Mouse (Mus musculus) erythroid progenitor cell, adult 5-6 weeks (primary cell): ENCODE measurements around the gene Mamdc2. TPM values are rescaled to one million over a fixed set of nuclear protein-coding genes. Genes with fewer than 3 reads are reported as not detected.

Experiments used
- ATAC-seq: replicated peaks from 2 replicates; pipeline ENCODE4 v1.8.0; 2016; ENCODE audit warnings: moderate number of reproducible peaks, mild to moderate bottlenecking, moderate TSS enrichment, inconsistent platforms; ENCODE audit not compliant: poor library complexity, low FRiP score, severe bottlenecking
- total RNA-seq, 2 experiments: library from RNA; stranded (forward) in 1 of 2; stranded (reverse) in 1 of 2; fragments of 150-400 nt in 1 of 2; fragments of 186-747, 209-891 nt in 1 of 2; gene quantifications; 2 replicates each; pipeline versions ENCODE4 v1.2.3 to v1.2.4; 2015 to 2017; ENCODE audit warnings: low replicate concordance in 2 of 2

Gene Mamdc2
- total RNA-seq, 2 experiments from 2014 or later = not detected

DNA sequence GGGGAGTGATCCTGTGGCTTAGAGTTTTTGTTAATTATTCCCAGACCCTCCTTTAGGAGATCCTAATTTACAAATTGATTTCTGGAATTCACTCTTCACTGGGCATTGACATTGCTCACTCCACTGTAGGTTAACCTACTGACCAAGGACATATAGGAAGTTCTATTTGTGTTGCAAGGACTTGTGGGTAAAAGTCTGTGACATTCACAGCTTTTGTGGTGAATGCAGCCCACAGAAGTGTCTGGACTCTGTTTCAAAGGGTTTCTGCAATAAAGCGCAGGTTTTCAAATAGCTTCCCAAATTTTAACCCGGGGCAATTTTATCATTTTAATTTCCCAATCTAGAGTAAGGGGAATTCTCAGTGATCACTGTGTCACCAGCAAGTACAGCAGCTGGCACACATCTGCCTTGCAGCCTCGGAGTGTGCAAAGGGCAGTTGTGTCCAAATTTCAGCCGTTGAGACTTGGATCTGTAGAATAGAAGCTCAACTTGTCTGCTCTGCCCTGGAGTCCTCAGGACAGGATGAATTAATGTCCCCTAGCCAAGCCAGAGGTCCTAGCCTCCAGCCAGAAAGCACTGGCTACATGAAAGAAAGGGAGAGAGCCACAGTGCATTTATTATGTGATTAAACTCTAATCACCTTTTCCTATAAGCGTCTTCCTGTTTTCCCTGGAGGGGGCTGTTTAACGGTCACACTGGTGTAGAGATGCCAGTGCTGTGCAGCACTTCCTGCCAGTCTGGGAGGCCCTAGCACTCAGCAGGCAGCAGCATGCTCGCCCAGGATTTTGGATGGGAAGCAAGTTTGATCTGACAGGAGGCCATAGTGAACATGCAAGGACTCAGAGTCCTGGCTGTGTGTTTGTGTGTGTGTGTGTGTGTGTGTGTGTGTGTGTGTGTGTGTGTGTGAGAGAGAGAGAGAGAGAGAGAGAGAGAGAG, 3.1 kb downstream of the Mamdc2 start:
- no peak for ATAC-seq

DNA sequence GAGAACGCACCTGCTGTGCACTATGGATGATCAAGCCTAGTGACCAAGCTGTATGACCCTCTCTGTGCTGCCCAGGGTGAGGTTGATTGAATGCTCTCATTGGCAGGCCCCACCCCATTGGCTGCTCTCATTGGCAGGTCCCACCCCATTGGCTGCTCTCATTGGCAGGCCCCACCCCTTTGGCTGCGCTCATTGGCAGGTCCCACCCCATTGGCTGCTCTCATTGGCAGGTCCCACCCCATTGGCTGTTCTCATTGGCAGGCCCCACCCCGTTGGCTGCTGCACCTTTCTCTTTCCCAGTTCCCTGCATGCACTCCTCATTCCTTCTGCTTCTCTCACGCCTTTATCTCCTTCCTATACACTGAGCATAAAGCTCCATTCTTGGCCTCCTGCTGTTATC, 12.5 kb downstream of the Mamdc2 start:
- no peak for ATAC-seq

DNA sequence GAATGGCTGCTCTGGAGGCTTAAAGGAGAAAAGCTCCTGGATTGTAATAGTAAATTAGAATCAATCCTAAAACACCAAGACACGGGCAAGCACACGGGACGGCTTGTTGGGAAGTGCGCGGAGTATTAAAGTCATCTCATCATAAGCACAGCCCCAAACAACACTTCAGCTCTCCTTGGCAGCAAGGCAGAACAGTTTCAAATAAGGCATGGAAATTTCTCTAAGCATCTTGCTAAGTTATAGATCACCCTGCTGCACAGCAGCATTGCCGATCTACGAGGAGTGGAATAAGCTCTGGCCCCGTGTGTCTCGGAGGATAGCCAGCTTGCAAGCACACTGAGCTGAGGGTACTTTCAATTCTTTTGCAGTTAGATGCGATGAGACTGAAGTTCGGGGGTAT, 13.8 kb downstream of the Mamdc2 start:
- no peak for ATAC-seq

DNA sequence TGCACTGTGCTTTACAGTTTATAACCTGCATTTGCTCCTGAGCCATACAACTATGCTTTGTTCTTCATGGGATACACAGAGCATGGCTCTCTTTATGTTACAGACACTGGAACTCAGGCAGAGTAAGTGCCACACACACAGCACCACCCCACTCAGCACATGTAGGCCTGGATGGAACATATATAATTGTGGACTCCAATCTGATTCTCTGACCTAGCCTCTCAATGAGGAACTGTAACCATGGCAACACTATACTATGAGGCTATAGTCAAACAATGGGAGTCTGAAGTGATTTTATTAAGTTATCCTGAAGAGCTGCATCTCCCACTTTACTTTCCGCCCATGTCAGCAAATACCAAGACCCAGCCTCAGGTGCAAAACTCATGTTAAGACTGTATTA, 30.6 kb downstream of the Mamdc2 start:
- no peak for ATAC-seq

DNA sequence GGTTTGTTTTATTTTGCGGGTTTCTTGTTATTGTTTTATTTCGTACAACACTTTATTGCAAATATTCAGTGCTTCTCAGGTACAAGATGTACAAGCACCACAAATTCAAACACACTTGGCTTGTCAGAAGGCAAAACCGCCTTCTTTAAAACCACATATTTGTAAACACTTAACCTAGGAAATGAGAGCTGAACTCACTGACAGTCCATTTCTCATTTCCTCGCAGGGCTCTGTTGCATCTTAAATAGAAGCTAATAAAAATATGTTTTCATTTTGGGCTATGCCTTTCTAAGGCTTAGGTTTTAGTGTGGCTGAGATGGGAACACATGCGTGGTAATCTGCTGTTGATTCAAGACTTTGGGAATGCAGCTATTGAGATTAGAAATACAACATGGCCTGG, 37.4 kb downstream of the Mamdc2 start:
- no peak for ATAC-seq

DNA sequence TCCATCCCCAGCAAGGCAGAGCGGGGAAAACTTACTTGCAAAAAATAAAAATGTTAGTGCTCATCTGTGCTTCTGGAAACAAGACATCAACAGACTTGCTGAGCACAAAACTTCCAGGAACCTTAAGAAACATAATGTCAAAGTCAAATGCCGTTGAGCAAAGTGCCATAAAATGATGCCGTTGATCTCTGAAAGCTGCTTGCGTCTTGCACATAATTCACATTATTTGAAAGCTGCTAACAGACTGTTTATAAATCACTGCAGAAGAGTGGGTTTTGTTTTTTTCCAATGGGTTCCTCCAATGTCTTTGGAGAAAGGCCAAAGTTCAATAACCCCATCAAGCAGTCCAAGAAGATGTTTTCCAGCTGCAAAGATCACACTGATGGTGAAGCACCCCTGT, 37.9 kb downstream of the Mamdc2 start:
- no peak for ATAC-seq

DNA sequence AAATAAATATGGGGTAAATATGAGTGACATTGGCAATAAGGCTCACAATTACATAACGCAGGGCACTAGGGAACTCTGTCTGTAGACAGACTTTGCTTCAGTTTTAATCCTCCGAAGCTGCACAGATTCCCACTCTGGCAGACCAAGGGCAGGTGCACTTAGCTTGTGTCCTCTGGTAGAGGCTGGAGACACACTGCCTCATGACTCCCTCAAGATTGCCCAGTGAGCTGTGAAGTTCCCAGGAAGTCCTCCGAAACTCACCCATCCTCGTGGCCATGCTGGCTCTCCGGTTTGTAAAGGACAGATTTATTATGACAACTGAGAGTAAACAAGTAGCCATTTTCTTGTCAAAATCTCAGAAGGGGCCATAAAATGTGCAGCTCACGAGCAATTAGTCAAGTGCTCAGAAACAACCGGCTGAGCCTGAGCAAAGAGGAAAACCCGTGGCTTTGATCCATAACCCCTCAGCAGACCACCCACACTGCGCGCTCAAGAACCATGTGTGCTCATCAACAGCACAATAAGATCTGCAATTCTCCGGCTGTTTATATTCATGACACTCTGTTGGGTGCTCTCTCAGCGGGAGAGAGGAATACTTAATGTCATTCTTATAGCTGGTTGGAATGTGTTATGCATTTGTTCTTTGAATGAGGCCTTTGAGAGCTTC, 46.6 kb downstream of the Mamdc2 start:
- ATAC-seq = no peak

DNA sequence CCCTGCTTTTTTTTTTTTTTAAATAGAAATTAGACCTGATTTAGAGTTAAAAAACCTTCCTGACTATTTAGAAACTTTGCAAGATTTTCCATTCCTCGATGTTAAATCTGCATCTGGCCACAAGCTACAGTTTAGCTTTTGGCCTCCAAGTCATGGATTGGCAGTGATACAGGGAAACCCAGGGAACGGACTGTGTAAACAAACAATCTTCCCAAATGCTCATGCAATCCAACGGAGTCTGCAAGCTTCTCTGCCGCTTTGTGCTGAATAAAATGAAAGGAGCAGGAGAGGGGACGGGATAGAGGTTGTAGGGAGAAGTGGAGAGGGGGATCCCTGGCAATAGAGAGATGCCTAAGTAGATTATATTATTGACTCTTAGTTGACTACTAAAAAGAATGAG, 47.8 kb downstream of the Mamdc2 start:
- no peak for ATAC-seq

DNA sequence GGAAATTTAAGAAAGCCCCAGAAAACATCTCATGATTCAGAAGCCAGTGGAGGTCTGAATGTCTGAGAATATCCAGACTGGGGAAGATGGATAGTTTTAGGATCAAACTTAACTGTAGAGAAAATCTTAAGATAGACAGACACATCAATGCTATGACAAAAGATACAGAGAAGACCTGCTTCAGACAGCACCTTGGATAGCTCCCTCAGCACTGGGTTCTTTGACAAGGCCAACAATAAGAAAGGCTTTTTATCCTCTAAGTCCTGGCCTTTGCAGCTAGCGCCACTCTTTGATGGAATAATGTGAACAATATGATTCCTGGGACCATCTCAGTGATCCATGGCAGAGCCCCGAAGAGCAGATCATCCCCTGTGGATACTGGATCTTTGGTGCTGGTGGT, 52.3 kb downstream of the Mamdc2 start:
- ATAC-seq = no peak

DNA sequence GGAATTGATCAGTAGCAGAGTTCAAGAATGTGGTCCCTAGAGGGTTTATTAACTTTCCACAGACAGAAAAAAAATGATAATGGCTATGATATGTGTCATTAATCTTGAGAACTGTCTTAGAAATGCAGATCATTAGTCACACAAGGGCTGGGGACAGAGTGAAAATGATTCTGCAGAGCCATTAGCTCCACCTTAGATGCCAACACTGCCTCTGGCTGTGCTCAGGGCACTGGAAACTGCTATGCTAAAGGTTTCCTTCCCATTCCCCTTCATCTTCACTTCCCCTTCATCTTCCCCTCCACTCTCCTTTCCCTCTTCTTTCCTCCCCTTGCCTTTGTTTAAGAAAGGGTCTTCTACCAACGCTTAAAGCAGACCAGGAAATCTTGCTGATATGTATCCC, 53.6 kb downstream of the Mamdc2 start:
- no peak for ATAC-seq

DNA sequence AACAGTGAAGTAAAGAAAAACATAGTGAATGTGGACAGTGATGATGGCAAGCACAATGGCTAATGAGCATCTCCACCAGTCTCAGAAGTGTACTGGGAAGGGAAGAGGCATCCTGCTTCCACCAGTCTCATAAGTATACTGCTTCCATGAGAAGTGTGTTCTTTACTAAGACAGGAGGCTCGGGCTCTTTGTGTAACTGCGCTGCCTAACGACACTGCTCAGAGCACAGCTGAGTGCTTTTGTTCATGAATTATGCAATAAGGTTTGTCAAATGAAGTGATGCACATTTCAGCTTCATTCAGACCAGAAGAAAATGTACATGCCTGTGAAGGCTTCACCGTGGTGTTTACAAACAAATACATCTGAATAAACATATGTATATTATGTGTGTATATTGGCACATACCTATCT, 59.4 kb downstream of the Mamdc2 start:
- no peak for ATAC-seq

DNA sequence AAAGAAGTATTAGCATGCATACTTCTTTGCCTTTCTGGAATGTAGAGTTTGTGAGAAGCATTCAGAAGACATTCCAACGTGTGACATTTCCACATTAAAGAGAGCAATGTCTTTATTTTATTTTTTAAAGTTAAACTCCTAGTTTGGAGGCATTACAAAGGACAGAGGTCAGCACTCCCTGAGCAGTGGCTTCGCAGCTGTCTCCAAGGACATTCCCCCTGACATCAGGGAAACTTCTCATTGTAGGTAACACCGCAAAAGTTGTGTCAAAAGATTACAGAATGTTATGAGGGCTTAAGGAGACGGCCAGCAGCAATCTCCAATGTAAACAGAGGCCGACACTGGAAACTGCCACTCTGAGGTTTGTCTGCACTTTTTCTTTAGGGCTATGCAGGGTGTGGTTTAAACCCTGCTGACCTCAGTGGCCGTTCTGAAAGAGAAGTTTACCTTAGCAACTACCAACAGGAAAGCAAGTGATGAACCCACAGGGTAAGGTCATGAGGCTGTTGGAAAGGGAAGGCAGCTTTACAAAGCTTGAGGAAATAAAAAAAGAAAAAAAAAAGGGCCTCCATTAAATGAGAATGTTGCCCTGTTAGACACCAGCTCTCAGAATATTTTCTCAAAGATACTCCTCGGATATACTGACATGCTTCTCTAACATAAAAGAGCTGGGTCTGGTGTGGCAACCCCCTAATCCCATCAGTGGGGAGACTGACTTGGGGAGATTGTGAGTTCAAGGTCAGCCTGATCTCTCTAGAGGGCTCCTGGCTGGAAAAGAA, 60.0 kb downstream of the Mamdc2 start:
- no peak for ATAC-seq

DNA sequence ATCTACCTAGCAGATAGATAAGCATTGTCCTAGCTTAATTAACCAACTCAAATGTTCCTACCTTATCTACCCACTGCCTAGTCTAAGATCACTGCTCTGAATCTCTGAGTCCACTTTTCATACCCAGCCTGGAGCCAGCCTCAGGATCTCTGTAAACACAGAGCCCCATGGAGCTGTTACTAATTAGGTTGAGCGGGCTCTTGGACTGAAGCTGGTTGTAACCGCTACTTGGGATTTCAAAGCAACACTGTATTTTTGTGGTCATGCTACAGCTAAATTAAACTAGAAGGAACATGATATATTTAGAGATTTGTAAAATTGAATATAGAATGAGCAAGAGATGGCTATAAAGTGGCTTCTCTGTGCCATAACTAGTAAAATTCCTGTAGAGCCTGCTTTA, 65.8 kb downstream of the Mamdc2 start:
- no peak for ATAC-seq

DNA sequence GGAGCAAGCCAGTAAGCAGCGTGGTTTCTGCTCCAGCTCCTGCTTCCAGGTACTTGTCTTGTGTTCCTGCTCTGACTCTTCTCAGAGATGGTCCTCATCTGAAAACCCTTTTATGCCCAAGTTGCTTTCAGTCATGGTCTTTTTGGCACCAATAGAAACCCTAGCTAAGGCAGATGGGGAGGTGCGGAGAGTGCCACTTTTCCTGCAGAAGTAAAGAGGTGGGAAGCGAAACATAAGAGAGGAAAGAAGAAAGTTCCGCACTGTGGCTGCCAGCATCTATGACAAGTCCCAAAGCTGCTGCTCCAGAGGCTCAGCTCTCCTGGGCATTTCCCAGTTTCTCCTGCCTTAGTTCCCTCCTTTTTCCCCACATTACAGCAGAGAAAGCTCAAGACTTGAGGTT, 67.3 kb downstream of the Mamdc2 start:
- no peak for ATAC-seq

DNA sequence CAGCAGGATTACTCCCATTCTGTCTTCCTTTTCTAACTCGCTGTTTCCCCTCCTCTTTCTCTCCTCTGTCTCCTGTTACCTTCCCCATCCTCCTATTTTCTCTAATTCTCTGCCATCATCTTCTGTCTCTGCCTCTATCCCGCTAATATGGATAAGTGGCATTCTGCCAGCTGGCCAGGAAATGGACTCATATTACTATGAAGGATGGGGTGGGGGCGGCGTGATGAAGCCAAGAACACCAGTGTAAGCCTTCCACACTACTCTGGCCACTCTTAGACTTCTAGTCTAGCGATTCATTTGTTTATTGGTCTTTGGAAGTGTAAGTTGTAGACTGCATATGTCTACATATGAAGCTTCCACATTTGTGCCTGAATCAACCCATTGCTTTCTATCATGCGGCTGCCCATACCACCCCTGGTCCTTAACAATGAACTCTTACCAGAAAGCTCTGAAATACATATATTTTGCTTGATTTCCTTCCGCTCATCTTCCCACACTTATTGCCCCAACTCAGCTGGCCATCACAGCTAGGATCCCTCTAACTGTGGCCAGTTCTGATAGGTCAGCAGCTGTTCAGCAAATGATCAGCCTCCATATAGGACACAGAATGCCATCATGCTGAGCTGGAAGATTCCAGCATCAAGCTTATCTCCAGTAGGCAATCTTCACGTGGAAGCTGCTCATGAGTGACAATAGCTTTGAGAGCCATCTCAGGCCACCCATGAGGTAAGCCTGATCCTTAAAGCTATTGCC, 68.3 kb downstream of the Mamdc2 start:
- ATAC-seq = no peak

DNA sequence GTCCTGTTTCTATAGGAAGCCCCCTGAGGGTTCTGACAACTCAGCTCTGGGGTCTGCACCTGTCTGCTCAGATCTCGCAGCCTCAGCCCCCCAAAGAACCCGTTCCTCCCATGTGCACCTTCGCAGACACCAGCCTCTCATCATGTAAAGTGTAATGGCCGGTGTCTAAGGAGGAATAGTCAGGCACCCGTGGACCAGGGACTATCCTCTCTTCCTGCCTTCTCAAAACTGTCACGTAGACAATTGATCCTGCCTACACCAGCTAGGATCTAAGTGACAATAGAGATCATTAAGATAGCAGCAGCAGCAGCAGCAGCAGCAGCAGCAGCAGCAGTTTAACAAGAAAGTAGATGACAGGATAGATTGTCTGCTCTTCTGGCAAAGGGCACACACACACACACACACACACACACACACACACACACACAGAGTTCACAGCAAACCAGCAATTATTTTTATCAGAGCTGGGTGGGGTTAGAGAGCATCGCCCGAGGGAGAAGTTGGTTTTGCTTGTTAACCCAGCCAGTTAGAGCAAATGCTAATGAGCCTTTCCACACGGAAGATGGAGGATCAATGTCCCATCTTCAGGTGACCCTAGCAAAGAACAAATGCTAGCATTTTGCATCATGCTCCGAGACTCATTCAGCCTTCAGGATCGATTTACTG, 71.6 kb downstream of the Mamdc2 start:
- ATAC-seq = no peak

DNA sequence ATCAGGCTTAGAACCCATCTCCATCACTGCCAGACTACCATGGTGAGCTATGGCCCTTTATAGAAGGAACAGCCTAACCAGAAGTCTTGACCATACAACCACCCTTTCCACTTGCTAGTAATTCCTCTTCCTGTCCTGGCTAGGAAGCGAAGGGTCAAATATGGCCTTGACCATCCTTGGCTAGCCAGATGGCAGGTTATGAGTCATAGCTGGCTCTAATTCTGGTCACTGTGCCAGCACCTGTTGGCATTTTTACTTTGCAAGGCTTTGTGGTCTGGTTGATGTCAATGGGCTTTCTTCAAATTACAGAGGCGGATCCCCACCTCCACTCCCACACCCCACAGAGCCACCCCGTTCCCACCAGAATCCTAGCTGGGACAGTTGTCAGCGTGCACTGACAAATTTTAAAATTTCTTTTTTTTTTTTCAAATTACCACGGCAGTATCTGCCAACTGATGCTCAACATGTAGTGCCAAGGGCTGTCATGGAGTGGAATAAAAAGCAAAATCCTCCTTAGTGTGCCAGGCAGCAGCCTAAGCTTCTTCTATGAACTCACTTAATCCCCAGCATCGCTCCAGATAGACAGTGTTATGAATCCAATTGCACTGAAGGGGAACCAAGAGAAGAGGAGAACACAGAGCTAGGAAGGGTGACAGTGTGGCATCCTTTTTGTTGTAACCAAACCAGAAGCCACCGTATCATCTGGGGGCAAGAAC, 73.1 kb downstream of the Mamdc2 start:
- no peak for ATAC-seq

DNA sequence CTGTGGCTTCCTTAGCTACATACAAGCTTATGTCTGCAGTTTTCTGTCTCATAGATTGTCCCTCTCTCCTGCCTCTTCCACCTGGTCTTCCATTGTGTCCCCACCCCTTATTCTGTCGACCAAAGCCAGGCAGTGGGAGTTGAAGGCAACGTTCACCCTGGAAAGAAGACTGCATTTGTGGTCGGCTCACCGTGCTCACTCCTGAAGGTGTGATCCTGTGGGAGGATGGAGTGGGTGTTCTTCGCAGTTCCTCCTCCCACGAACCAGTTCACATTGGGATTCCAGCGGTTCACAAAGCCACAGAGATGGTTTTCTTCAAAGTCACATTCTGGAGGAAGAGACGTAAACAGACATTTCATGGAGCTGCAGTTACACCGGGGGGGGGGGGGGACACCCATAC, 74.5 kb downstream of the Mamdc2 start:
- ATAC-seq = no peak

DNA sequence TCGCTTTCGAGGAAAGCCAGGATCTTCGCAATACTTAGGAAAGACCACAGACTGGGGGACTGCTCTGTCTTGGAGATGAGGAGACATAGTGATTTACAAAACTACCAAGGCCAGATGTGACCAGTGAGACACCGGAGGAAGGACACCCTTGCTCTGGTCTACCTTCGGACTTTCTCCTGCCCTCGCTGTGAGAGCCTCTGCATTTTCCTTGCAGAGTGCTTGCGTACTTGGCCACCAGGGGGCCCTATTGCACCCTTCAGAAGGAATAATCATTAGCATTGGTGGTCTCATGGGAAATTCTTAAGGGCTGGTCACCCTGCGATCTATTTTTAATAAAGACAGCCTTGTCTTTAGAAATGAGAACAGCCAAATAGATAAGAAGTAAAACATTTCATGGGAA, 75.0 kb downstream of the Mamdc2 start:
- no peak for ATAC-seq
